Comparison of ENCODE assay signal across 23 mouse cellular contexts in genomic region chr10:30737323-30737722, GRCm38 (mm10).
"Had no signal": no experiment of that assay in that cellular context is flagged by ENCODE, and none has a peak within 500 bp of the region (broad histone marks: within the 10 kb centered on the region; RNA-seq: fewer than 3 reads in every experiment).

No protein-coding gene starts in this region.

- ATAC-seq: midbrain, embryonic 15.5 days had no signal

- DNase-seq: kidney, adult 2 months; kidney, postnatal 25 days; layer of hippocampus, postnatal 36 days; left cerebral cortex, postnatal 4 days; liver, embryonic 13.5 days; lung, adult 2 months; lung, postnatal 14 days; lung, postnatal 4 days; retina, postnatal 1 day; right cerebral cortex, postnatal 25 days; spleen, adult 18-20 months; thymus, adult 18-20 months; thymus, postnatal 14 days; thymus, postnatal 4 days had no signal

- H3K9ac ChIP-seq: limb, embryonic 12.5 days; limb, embryonic 15.5 days; liver, embryonic 13.5 days; midbrain, embryonic 12.5 days; midbrain, embryonic 15.5 days; neural tube, embryonic 13.5 days; stomach, embryonic 15.5 days had no signal

- H3K27me3 ChIP-seq: limb, embryonic 12.5 days; limb, embryonic 15.5 days; liver, embryonic 13.5 days; midbrain, embryonic 12.5 days; midbrain, embryonic 15.5 days; neural tube, embryonic 13.5 days; stomach, embryonic 15.5 days had no signal

- H3K27ac ChIP-seq: kidney, postnatal 0 days; layer of hippocampus, adult 2 months; limb, embryonic 12.5 days; limb, embryonic 15.5 days; midbrain, embryonic 12.5 days; midbrain, embryonic 15.5 days; neural tube, embryonic 13.5 days; stomach, embryonic 15.5 days had no signal

- H3K4me2 ChIP-seq: limb, embryonic 12.5 days; limb, embryonic 15.5 days; liver, embryonic 13.5 days; midbrain, embryonic 12.5 days; midbrain, embryonic 15.5 days; neural tube, embryonic 13.5 days; stomach, embryonic 15.5 days had no signal

- H3K9me3 ChIP-seq: limb, embryonic 12.5 days; limb, embryonic 15.5 days; liver, embryonic 13.5 days; midbrain, embryonic 12.5 days; midbrain, embryonic 15.5 days; neural tube, embryonic 13.5 days; stomach, embryonic 15.5 days had no signal

- H3K4me3 ChIP-seq: layer of hippocampus, adult 2 months; limb, embryonic 12.5 days; limb, embryonic 15.5 days; liver, embryonic 13.5 days; midbrain, embryonic 12.5 days; midbrain, embryonic 15.5 days; myocyte; neural tube, embryonic 13.5 days; stomach, embryonic 15.5 days had no signal

- H3K36me3 ChIP-seq: limb, embryonic 12.5 days; limb, embryonic 15.5 days; liver, embryonic 13.5 days; midbrain, embryonic 12.5 days; midbrain, embryonic 15.5 days; neural tube, embryonic 13.5 days; stomach, embryonic 15.5 days had no signal

- H3K4me1 ChIP-seq: limb, embryonic 12.5 days; limb, embryonic 15.5 days; midbrain, embryonic 15.5 days; neural tube, embryonic 13.5 days; stomach, embryonic 15.5 days had no signal
